In genomic region chr1:74855651-74856438, GRCm38 (mm10) we compare ENCODE assay signal across 9 mouse cellular contexts. TPM values are rescaled to one million over a fixed set of nuclear protein-coding genes. Genes with fewer than 3 reads are reported as not detected.
A peak's percentile ranks its signal among the peaks of the same experiment; 100 is the strongest.
DNase-seq lines count a peak whose midpoint lies in the region; ATAC-seq and TF ChIP-seq lines count a peak whose summit lies in the region.
"Had no signal": no experiment of that assay in that cellular context is flagged by ENCODE, and none has a peak within 500 bp of the region (broad histone marks: within the 10 kb centered on the region; RNA-seq: fewer than 3 reads in every experiment).

No protein-coding gene starts in this region.

- peak overlapping the region; percentile 70 for H3K4me3 ChIP-seq in layer of hippocampus, adult 2 months
- H3K4me3 ChIP-seq in hindbrain, embryonic 13.5 days: peak overlapping the region; percentile 87
- H3K4me3 ChIP-seq in midbrain, embryonic 12.5 days: peak overlapping the region; percentile 87

- peak in 1 of 2 experiments; percentile 23 for DNase-seq in layer of hippocampus, adult 2 months (ENCODE audit: low spot score in 2 of 2)
- no peak for DNase-seq in layer of hippocampus, adult 9-10 months (ENCODE audit: low spot score)
- DNase-seq in MN1 (ENCODE audit: low spot score): peak; percentile 58
- DNase-seq in cerebellum, postnatal 14 days: peak; percentile 56 to 60
- DNase-seq in ovary, adult 18-20 months (ENCODE audit: low spot score): no peak
- no peak for DNase-seq in Muller cell, postnatal 12 days (ENCODE audit: inconsistent ontology term)

- peaks cover 73% of the 10 kb centered on the region for H3K4me1 ChIP-seq in hindbrain, embryonic 13.5 days (replicated peaks)
- H3K4me1 ChIP-seq in midbrain, embryonic 12.5 days: peaks cover 69% of the 10 kb centered on the region

- ATAC-seq in hindbrain, embryonic 13.5 days (ENCODE audit: low FRiP score): no peak
- no peak for ATAC-seq in midbrain, embryonic 12.5 days (ENCODE audit: low FRiP score, low read depth)

- H3K9me3 ChIP-seq in hindbrain, embryonic 13.5 days: no peaks in the 10 kb centered on the region
- no peaks in the 10 kb centered on the region for H3K9me3 ChIP-seq in midbrain, embryonic 12.5 days

- H3K27me3 ChIP-seq in hindbrain, embryonic 13.5 days: peaks cover 20% of the 10 kb centered on the region; the same call in 1 of the 2 replicates
- H3K27me3 ChIP-seq in midbrain, embryonic 12.5 days: peaks cover 51% of the 10 kb centered on the region

- no peak for TF ChIP-seq CTCF in layer of hippocampus, adult 2 months (conservative IDR thresholded peaks at IDR 0.05)

- H3K9ac ChIP-seq in hindbrain, embryonic 13.5 days: peak overlapping the region; percentile 98
- H3K9ac ChIP-seq in midbrain, embryonic 12.5 days (replicated peaks): peak overlapping the region; percentile 94

- under 1% methylated on average over 61 of the region's 74 CpGs for WGBS in hindbrain, embryonic 13.5 days
- 1% methylated on average over 71 of the region's 74 CpGs for WGBS in midbrain, embryonic 12.5 days

- H3K36me3 ChIP-seq in hindbrain, embryonic 13.5 days: no peaks in the 10 kb centered on the region
- H3K36me3 ChIP-seq in midbrain, embryonic 12.5 days: no peaks in the 10 kb centered on the region

- peak overlapping the region; percentile 88 for H3K4me2 ChIP-seq in hindbrain, embryonic 13.5 days
- H3K4me2 ChIP-seq in midbrain, embryonic 12.5 days (replicated peaks): peak overlapping the region; percentile 96

- H3K27ac ChIP-seq in layer of hippocampus, adult 2 months: peak overlapping the region; percentile 94
- peak overlapping the region; percentile 93 for H3K27ac ChIP-seq in hindbrain, embryonic 13.5 days
- H3K27ac ChIP-seq in midbrain, embryonic 12.5 days (replicated peaks): peak overlapping the region; percentile 93

RNA-seq across cellular contexts. Expression of gene Cdk5r2, which starts 1.1 kb away (rescaled TPM):
- 100 to 1,000 TPM; 193 to 196 TPM for total RNA-seq in layer of hippocampus, adult 2 months (2021)
- 6.1 and 6.5 TPM in 2 replicates for polyA plus RNA-seq in hindbrain, embryonic 13.5 days (2015; fragmentation: Nextera tagmentation; extraction: Ambion mirVana)
- 5.6 and 8.7 TPM in 2 replicates for polyA plus RNA-seq in midbrain, embryonic 12.5 days (2016; fragmentation: Nextera tagmentation; extraction: Ambion mirVana)

RNA-seq across cellular contexts. Expression of gene Fev, which starts 29.4 kb away (rescaled TPM):
- total RNA-seq in layer of hippocampus, adult 2 months (2021): not detected
- polyA plus RNA-seq in hindbrain, embryonic 13.5 days (2015; fragmentation: Nextera tagmentation; extraction: Ambion mirVana): 4.1 and 6.7 TPM in 2 replicates
- 0.25 and 0.55 TPM in 2 replicates for polyA plus RNA-seq in midbrain, embryonic 12.5 days (2016; fragmentation: Nextera tagmentation; extraction: Ambion mirVana)
- total RNA-seq: left cerebral cortex, adult 18-20 months had no signal

RNA-seq across cellular contexts. Expression of gene Cryba2, which starts 37.1 kb away (rescaled TPM):
- not detected for total RNA-seq in layer of hippocampus, adult 2 months (2021)
- polyA plus RNA-seq in hindbrain, embryonic 13.5 days (2015; fragmentation: Nextera tagmentation; extraction: Ambion mirVana): 2.9 and 4.9 TPM in 2 replicates
- not detected in 2 replicates for polyA plus RNA-seq in midbrain, embryonic 12.5 days (2016; fragmentation: Nextera tagmentation; extraction: Ambion mirVana)

Comparison
In these comparisons a context has a peak if more than half of its experiments do, and no peak if none do; other contexts are left out.
1. DNase-seq: peak in MN1 (single experiment) and cerebellum, postnatal 14 days (2 of 2); none in layer of hippocampus, adult 9-10 months (single experiment), ovary, adult 18-20 months (single experiment) and Muller cell, postnatal 12 days (single experiment).
2. Peak in every context shown above with its lines, with median percentiles within 50 percentile points of each other: H3K27ac ChIP-seq and H3K4me3 ChIP-seq.